Mouse (Mus musculus) testis, adult 2 months (tissue): ENCODE measurements at regions not wholly inside any gene's neighbourhood (a gene's known extent, or its start where the extent isn't known, plus 50 kb on each side); places are given as distances from the start of the nearest gene placed in this dataset.

ENCODE experiments used
- H3K27ac ChIP-seq: fragments of 200-500 bp; 2 replicates; pipeline ENCODE4 v1.5.1; 2012; ENCODE audit warnings: low read depth, low read length; ENCODE audit not compliant: control insufficient read depth, insufficient read depth
- H3K27me3 ChIP-seq: fragments of 200-500 bp; 2 replicates; pipeline ENCODE4 v1.6.1; 2012; ENCODE audit warnings: mild to moderate bottlenecking, low read length, moderate library complexity; ENCODE audit not compliant: control insufficient read depth, insufficient read depth
- H3K36me3 ChIP-seq: fragments of 200-500 bp; 2 replicates; pipeline ENCODE4 v1.6.1; 2012; ENCODE audit warnings: mild to moderate bottlenecking, low read length; ENCODE audit not compliant: control insufficient read depth, insufficient read depth
- H3K4me1 ChIP-seq: fragments of 200-500 bp; 2 replicates; pipeline ENCODE4 v1.6.1; 2012; ENCODE audit warnings: low read length; ENCODE audit not compliant: control insufficient read depth, insufficient read depth
- H3K4me3 ChIP-seq: fragments of 200-500 bp; 2 replicates; pipeline ENCODE4 v1.5.1; 2012; ENCODE audit warnings: low read depth, mild to moderate bottlenecking, low read length, moderate library complexity, mixed read lengths; ENCODE audit not compliant: control insufficient read depth
- CTCF ChIP-seq: fragments of 200-500 bp; IDR thresholded peaks from 2 replicates; pipeline ENCODE4 v1.5.1; 2012; ENCODE audit warnings: low read depth, mild to moderate bottlenecking, inconsistent platforms, low read length, moderate library complexity; ENCODE audit not compliant: control insufficient read depth, insufficient read depth, insufficient replicate concordance
- POLR2A ChIP-seq: fragments of 200-500 bp; IDR thresholded peaks from 2 replicates; pipeline ENCODE4 v1.6.1; 2012; ENCODE audit warnings: low read depth, mild to moderate bottlenecking, inconsistent platforms, low read length, moderate library complexity; ENCODE audit not compliant: control insufficient read depth

GRCm38 (mm10) chr14:46480396-46480795, 89.9 kb upstream of the Bmp4 start:
- TF ChIP-seq CTCF (no peak), POLR2A (no peak)
- Histone ChIP-seq H3K36me3 (no peaks in the 10 kb centered on the region), H3K4me1 (no peaks in the 10 kb centered on the region), H3K27ac (no peak overlapping the region), H3K4me3 (no peak overlapping the region), H3K27me3 (no peaks in the 10 kb centered on the region)

- H3K27me3 ChIP-seq: no peaks in the 10 kb centered on the region
- no peaks in the 10 kb centered on the region for H3K4me1 ChIP-seq
- TF ChIP-seq CTCF (no peak), POLR2A (no peak)
- no peak overlapping the region for H3K27ac ChIP-seq
- no peaks in the 10 kb centered on the region for H3K36me3 ChIP-seq
- no peak overlapping the region for H3K4me3 ChIP-seq
These were observed 85.5 kb upstream of the Bmp4 start for GRCm38 (mm10) chr14:46475945-46476344.

- H3K4me1 ChIP-seq: no peaks in the 10 kb centered on the region
- no peaks in the 10 kb centered on the region for H3K36me3 ChIP-seq
- TF ChIP-seq POLR2A (no peak), CTCF (no peak)
- H3K27me3 ChIP-seq: no peaks in the 10 kb centered on the region
- H3K4me3 ChIP-seq: no peak overlapping the region
- no peak overlapping the region for H3K27ac ChIP-seq
These were observed 72.5 kb upstream of the Bmp4 start for GRCm38 (mm10) chr14:46462967-46463366.

- Histone ChIP-seq H3K4me3 (no peak overlapping the region), H3K27ac (no peak overlapping the region), H3K4me1 (no peaks in the 10 kb centered on the region), H3K27me3 (no peaks in the 10 kb centered on the region), H3K36me3 (no peaks in the 10 kb centered on the region)
- TF ChIP-seq CTCF (no peak), POLR2A (no peak)
These were observed 71.5 kb upstream of the Bmp4 start for GRCm38 (mm10) chr14:46461960-46462359.

- Histone ChIP-seq H3K27ac (no peak overlapping the region), H3K4me1 (no peaks in the 10 kb centered on the region), H3K27me3 (no peaks in the 10 kb centered on the region), H3K36me3 (no peaks in the 10 kb centered on the region), H3K4me3 (no peak overlapping the region)
- TF ChIP-seq POLR2A (no peak), CTCF (no peak)
These were observed 64.0 kb upstream of the Bmp4 start for GRCm38 (mm10) chr14:46454500-46454899.

GRCm38 (mm10) chr14:46441696-46442095, 51.2 kb upstream of the Bmp4 start:
- Histone ChIP-seq H3K4me1 (peaks cover 3% of the 10 kb centered on the region; the same call in 1 of the 2 replicates), H3K4me3 (no peak overlapping the region), H3K36me3 (no peaks in the 10 kb centered on the region), H3K27ac (no peak overlapping the region), H3K27me3 (no peaks in the 10 kb centered on the region)
- no peak for TF ChIP-seq CTCF
- TF ChIP-seq POLR2A: no peak
